Mouse (Mus musculus): ENCODE measurements around the gene Gm20924. TPM values are rescaled to one million over a fixed set of nuclear protein-coding genes. Genes with fewer than 3 reads are reported as not detected.
"Not testable (repeated sequence)": the region's sequence is repeated elsewhere in the genome, so short reads cannot be mapped to it uniquely, and the experiment has no call there.

The Gm20924 gene
- total RNA-seq (2021) (not detected), polyA plus RNA-seq (2012; rRNA removed) (not detected in 2 replicates)
- long read RNA-seq = 0 reads

DNA sequence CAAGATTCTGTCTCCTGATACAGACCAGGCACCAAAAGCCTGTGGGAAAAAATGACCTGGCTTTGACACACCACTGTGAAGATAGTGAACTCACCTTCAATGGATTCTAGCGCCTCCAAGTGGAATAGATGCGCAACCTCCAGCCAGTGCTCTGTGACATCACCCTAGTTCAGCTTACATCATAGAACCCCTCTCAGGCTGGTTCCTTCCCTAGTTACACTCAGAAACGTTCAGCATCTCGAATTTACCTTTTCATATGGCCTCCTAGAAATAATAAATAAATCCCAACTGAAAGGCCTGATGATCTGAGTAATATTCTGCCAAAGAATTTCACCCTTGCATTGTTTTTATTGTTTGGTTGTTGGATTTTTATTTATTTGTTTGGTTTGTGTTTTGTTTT, at the start of gene Gm20924:
Gene Gm20924 (minus strand): TSS at position 101 of the 400 bp plus-strand sequence.
- DNase-seq; H3K36me3 ChIP-seq (ENCODE audit: control insufficient read depth, insufficient read depth, low read length); H3K79me2 ChIP-seq (replicated peaks; ENCODE audit: control insufficient read depth, insufficient read depth, low read length); intact Hi-C loops (cut with DNase I); H3K27me3 ChIP-seq (ENCODE audit: control insufficient read depth, insufficient read depth, low read length); H3K27ac ChIP-seq; H3K9ac ChIP-seq (ENCODE audit: low read depth, low read length); H3K4me3 ChIP-seq; H3K4me1 ChIP-seq (ENCODE audit: control insufficient read depth, insufficient read depth, low read length): not testable (repeated sequence)
- no CpG with 5 or more reads among the region's 4 CpGs for WGBS

Other genes starting within 250 kb of the Gm20924 start
- gene Gm20736, start 170.2 kb upstream of the Gm20924 start, total RNA-seq (2021) = not detected
- not detected in 2 replicates for gene Gm20736, start 170.2 kb upstream of the Gm20924 start, polyA plus RNA-seq (2012; rRNA removed)

Data from heart, adult 2 months (tissue).